Mouse (Mus musculus) kidney, embryonic 16.5 days (tissue): ENCODE results near the gene Olfr1155. TPM values are rescaled to one million over a fixed set of nuclear protein-coding genes. Genes with fewer than 3 reads are reported as not detected.

Experiments
- ATAC-seq: fragments of 200-750 bp; cut with Nextera tagmentation; 2 replicates; pipeline ENCODE4 v1.8.0; 2017; ENCODE audit warnings: moderate TSS enrichment; ENCODE audit not compliant: low FRiP score, low TSS enrichment
- H3K27ac ChIP-seq: fragments of 300-500 bp; sonication (generic); 2 replicates; pipeline ENCODE4 v1.5.1; 2014; ENCODE audit warnings: low read length
- H3K27me3 ChIP-seq: fragments of 300-500 bp; sonication (generic); 2 replicates; pipeline ENCODE4 v1.6.1; 2014; ENCODE audit warnings: low read length, control low read depth, mixed read lengths; ENCODE audit not compliant: insufficient read depth
- H3K36me3 ChIP-seq: fragments of 300-500 bp; sonication (generic); 2 replicates; pipeline ENCODE4 v1.6.1; 2014; ENCODE audit warnings: low read length, control low read depth, mixed read lengths; ENCODE audit not compliant: insufficient read depth
- H3K4me1 ChIP-seq: fragments of 300-500 bp; sonication (generic); 2 replicates; pipeline ENCODE4 v1.6.1; 2014; ENCODE audit warnings: low read length, control low read depth, mixed read lengths; ENCODE audit not compliant: insufficient read depth
- H3K4me2 ChIP-seq: fragments of 300-500 bp; sonication (generic); replicated peaks from 2 replicates; pipeline ENCODE4 v1.6.1; 2014; ENCODE audit warnings: low read depth, low read length
- H3K4me3 ChIP-seq: fragments of 300-500 bp; sonication (generic); 2 replicates; pipeline ENCODE4 v1.5.1; 2014; ENCODE audit warnings: mild to moderate bottlenecking, low read length
- H3K9ac ChIP-seq: fragments of 300-500 bp; sonication (generic); replicated peaks from 2 replicates; pipeline ENCODE4 v1.6.1; 2014; ENCODE audit warnings: low read length
- H3K9me3 ChIP-seq: fragments of 300-500 bp; sonication (generic); 2 replicates; pipeline ENCODE4 v1.6.1; 2016; ENCODE audit warnings: low read length, control low read depth
- WGBS: fragments of 180-500 bp; shearing (Covaris S2); extraction: QIAGEN DNeasy Blood & Tissue Kit; methylation state at CpG from one replicate; pipeline ENCODE4 v1.1.7; 2014; 5-methylcytosine and 5-hydroxymethylcytosine counted together
- polyA plus RNA-seq: library from polyadenylated mRNA; unstranded; fragments of >200 nt; fragmentation: Nextera tagmentation; extraction: Ambion mirVana; gene quantifications from 2 replicates; pipeline ENCODE4 v1.2.1, GENCODE M21; 2015

Olfr1155 gene
- polyA plus RNA-seq, result not detected in 2 replicates

DNA sequence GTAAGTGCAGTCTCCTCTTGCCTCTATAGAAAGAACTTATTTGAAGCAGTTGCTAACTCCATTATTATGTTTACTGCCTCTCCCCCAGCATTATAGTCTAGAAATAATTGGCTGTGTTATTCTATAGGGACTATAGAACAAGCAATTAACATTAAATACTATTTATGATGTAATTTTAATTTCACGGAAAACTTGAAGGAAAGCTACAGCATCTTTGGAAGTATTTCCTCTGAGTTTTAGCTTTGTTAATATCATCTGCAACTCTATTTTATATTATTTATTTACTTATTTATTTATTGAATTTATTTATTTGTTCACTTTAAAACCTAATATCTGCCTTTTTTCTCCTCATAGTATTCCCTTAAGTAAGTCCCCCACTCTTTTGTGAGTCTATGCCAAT lies at the start of gene Olfr1155:
TSS of gene Olfr1155 (minus strand) at position 101 of the 400 bp plus-strand sequence.
- ATAC-seq, result no peak
- Histone ChIP-seq H3K36me3 (no peaks in the 10 kb centered on the region), H3K27me3 (no peaks in the 10 kb centered on the region), H3K9ac (no peak within 1 kb of the TSS), H3K9me3 (no peaks in the 10 kb centered on the region), H3K4me1 (no peaks in the 10 kb centered on the region), H3K4me3 (no peak within 1 kb of the TSS), H3K4me2 (no peak within 1 kb of the TSS), H3K27ac (no peak within 1 kb of the TSS)
- WGBS, result 90% methylated on average over 1 of the region's 1 CpGs

DNA sequence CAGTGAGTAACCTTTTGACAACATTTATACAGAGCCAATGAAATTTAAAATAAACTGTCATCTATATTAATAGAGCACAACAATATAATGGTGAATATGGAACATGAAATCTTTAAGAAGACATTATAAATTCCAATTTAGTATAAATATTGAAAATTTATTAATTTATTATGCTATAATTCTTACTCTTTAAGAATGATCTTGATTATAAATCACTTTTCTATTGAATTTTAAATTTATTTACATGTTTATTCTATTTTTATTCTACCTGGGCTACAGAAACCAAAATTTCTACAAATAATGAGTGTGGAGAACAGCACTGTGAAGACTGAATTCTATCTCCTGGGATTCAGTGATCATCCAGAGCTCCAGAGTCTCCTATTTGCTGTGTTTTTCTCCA lies 44.9 kb upstream of the Olfr1155 start, which contains the start of gene Olfr1158:
TSS of gene Olfr1158 (plus strand) at position 301 of the 400 bp plus-strand sequence.
- Histone ChIP-seq H3K4me2 (no peak within 1 kb of the TSS), H3K9me3 (no peaks in the 10 kb centered on the region), H3K36me3 (no peaks in the 10 kb centered on the region), H3K27ac (no peak within 1 kb of the TSS), H3K27me3 (no peaks in the 10 kb centered on the region), H3K9ac (no peak within 1 kb of the TSS), H3K4me1 (no peaks in the 10 kb centered on the region), H3K4me3 (no peak within 1 kb of the TSS)
- no peak for ATAC-seq

DNA sequence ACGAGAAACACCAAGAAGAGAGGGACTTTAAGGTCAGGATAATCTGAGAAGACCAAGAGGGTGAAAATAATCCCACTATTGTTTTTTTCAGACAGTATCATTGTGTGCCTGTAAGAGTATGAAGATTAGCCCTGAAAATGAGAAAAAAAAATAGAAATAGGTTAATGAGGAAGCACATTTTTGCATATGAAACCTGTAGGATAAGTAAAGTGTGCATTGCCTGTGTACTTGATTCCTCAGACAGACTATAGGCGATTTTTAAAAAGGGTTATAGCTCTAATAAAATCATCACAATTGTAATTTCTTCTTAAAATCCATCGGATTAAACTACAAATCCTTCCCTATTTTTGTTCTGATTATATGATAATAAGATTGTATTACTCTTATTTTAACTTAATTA lies 29.6 kb upstream of the Olfr1155 start, which contains the start of gene Olfr74:
TSS of gene Olfr74 (minus strand) at position 101 of the 400 bp plus-strand sequence.
- no peaks in the 10 kb centered on the region for H3K27me3 ChIP-seq
- H3K36me3 ChIP-seq, result no peaks in the 10 kb centered on the region
- H3K4me1 ChIP-seq, result no peaks in the 10 kb centered on the region
- 78% methylated on average over 3 of the region's 3 CpGs for WGBS
- no peak within 1 kb of the TSS for H3K27ac ChIP-seq
- H3K4me3 ChIP-seq, result no peak within 1 kb of the TSS
- no peak within 1 kb of the TSS for H3K4me2 ChIP-seq
- no peaks in the 10 kb centered on the region for H3K9me3 ChIP-seq
- no peak for ATAC-seq
- no peak within 1 kb of the TSS for H3K9ac ChIP-seq

DNA sequence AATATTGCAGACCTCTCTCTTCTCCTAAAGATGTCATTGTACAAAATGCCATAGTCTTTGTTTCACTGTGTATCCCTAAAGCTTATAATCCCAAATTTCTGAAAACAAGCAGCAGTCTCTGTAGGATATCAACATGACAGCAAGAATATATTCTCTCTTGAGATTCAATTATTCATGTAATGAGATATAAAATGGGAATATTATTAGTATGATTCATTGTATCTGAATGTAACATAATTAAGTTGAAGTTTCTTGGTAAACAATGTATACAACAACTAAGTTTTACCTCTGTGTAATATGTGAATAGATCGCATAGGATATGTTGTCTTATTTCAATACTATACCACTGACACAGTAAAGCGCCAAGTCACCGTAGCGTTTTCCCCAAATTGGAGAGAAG lies 23.3 kb upstream of the Olfr1155 start, which contains the start of gene Olfr1157:
TSS of gene Olfr1157 (minus strand) at position 101 of the 400 bp plus-strand sequence.
- 94% methylated on average over 4 of the region's 4 CpGs for WGBS
- ATAC-seq, result no peak

DNA sequence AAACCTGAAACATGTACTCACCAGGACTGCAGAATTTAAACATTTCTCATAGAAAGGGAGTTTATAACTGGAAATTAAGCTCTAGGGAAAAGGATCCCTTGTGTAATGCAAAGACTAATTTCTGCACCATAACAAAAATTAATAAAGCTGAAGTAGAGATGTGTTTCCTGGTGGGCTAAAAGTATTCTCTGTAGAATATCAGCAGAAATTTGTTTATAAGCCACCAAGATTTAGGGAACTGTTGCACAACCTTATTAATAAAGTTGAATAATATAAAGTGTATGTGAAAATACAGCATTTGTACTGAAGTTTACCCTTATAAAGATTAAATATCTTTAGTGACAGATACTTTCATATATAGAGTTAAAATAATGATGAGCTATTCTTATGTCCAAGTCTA lies 8.1 kb upstream of the Olfr1155 start, which contains the start of gene Olfr1156:
TSS of gene Olfr1156 (minus strand) at position 101 of the 400 bp plus-strand sequence.
- no peaks in the 10 kb centered on the region for H3K36me3 ChIP-seq
- H3K4me2 ChIP-seq, result no peak within 1 kb of the TSS
- H3K4me1 ChIP-seq, result no peaks in the 10 kb centered on the region
- ATAC-seq, result no peak
- H3K27ac ChIP-seq, result no peak within 1 kb of the TSS
- H3K4me3 ChIP-seq, result no peak within 1 kb of the TSS
- no peaks in the 10 kb centered on the region for H3K9me3 ChIP-seq
- no peak within 1 kb of the TSS for H3K9ac ChIP-seq
- no peaks in the 10 kb centered on the region for H3K27me3 ChIP-seq

More for the DNA sequence above, 23.3 kb upstream of the Olfr1155 start, which contains the start of gene Olfr1157:
- H3K36me3 ChIP-seq, result no peaks in the 10 kb centered on the region
- no peak within 1 kb of the TSS for H3K4me3 ChIP-seq
- no peak within 1 kb of the TSS for H3K27ac ChIP-seq
- H3K4me2 ChIP-seq, result no peak within 1 kb of the TSS
- H3K9me3 ChIP-seq, result no peaks in the 10 kb centered on the region
- H3K9ac ChIP-seq, result no peak within 1 kb of the TSS
- H3K4me1 ChIP-seq, result no peaks in the 10 kb centered on the region
- no peaks in the 10 kb centered on the region for H3K27me3 ChIP-seq

DNA sequence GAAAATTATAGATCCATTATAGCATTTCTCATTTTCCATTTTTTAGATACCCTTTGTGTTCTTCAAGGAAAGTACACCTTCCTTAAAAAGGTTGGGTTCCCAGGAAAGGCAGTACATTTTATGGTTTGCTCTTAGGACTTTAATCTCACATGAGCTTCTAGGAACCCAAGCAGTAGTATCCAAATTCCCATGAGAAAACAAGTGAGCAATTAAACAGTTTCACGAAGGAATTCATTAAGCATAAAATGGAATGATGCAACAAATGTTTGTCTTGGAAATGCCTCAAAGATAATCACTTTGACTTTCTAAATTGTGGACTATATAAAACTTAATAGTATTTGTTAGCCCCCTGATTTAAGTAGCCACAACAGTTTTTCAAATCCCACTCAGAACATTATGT lies 39.9 kb downstream of the Olfr1155 start, which contains the start of gene Olfr1154:
TSS of gene Olfr1154 (minus strand) at position 101 of the 400 bp plus-strand sequence.
- Histone ChIP-seq H3K4me3 (no peak within 1 kb of the TSS), H3K4me2 (no peak within 1 kb of the TSS), H3K36me3 (no peaks in the 10 kb centered on the region), H3K9me3 (no peaks in the 10 kb centered on the region), H3K27me3 (no peaks in the 10 kb centered on the region), H3K9ac (no peak within 1 kb of the TSS), H3K4me1 (no peaks in the 10 kb centered on the region), H3K27ac (no peak within 1 kb of the TSS)
- no peak for ATAC-seq
- WGBS, result 76% methylated on average over 1 of the region's 1 CpGs

DNA sequence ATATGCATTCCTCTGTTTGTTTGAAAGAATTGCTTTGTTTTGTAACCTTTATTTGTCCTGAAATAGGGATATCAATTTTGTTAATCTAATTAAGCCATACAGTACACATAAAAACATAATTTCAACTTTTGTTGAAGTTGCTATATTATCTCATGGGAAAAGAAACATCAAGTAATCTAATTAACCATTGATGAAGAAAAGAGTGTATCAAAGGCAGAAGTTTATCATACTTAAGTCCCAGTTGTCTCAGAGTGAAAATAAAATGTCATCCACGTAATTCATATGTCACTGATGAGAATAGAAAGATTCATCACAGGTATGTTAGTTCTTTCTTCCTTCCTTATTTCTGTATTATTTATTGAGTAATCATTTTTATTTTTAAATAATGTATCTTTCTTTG lies 50.3 kb downstream of the Olfr1155 start, which contains the start of gene Olfr1153:
TSS of gene Olfr1153 (plus strand) at position 301 of the 400 bp plus-strand sequence.
- Histone ChIP-seq H3K4me3 (no peak within 1 kb of the TSS), H3K9me3 (no peaks in the 10 kb centered on the region), H3K4me2 (no peak within 1 kb of the TSS), H3K27me3 (no peaks in the 10 kb centered on the region), H3K36me3 (no peaks in the 10 kb centered on the region), H3K4me1 (no peaks in the 10 kb centered on the region), H3K9ac (no peak within 1 kb of the TSS), H3K27ac (no peak within 1 kb of the TSS)
- WGBS, result 76% methylated on average over 1 of the region's 1 CpGs
- no peak for ATAC-seq

Other genes starting within 250 kb of the Olfr1155 start
- gene Olfr1137, start 232.0 kb downstream of the Olfr1155 start, polyA plus RNA-seq, result not detected in 2 replicates
- not detected in 2 replicates for gene Olfr1138, start 205.2 kb downstream of the Olfr1155 start, polyA plus RNA-seq
- gene Olfr1140, start 201.4 kb downstream of the Olfr1155 start, polyA plus RNA-seq, result not detected in 2 replicates
- not detected in 2 replicates for gene Olfr1141, start 191.1 kb downstream of the Olfr1155 start, polyA plus RNA-seq
- not detected in 2 replicates for gene Olfr152, start 165.7 kb downstream of the Olfr1155 start, polyA plus RNA-seq
- not detected in 2 replicates for gene Olfr1143, start 144.5 kb downstream of the Olfr1155 start, polyA plus RNA-seq
- not detected in 2 replicates for gene Olfr1145, start 135.3 kb downstream of the Olfr1155 start, polyA plus RNA-seq
- not detected in 2 replicates for gene Olfr1148, start 114.6 kb downstream of the Olfr1155 start, polyA plus RNA-seq
- not detected in 2 replicates for gene Olfr1150-ps1, start 101.1 kb downstream of the Olfr1155 start, polyA plus RNA-seq
- gene Olfr1151, start 89.3 kb downstream of the Olfr1155 start, polyA plus RNA-seq, result not detected in 2 replicates
- gene Olfr1152, start 78.6 kb downstream of the Olfr1155 start, polyA plus RNA-seq, result 0.03 TPM in 1 of 2 replicates, not detected in the other
- not detected in 2 replicates for gene Olfr1153, start 50.2 kb downstream of the Olfr1155 start, polyA plus RNA-seq
- not detected in 2 replicates for gene Olfr1154, start 40.0 kb downstream of the Olfr1155 start, polyA plus RNA-seq
- gene Olfr1156, start 8.0 kb upstream of the Olfr1155 start, polyA plus RNA-seq, result not detected in 2 replicates
- not detected in 2 replicates for gene Olfr1157, start 23.2 kb upstream of the Olfr1155 start, polyA plus RNA-seq
- gene Olfr74, start 29.5 kb upstream of the Olfr1155 start, polyA plus RNA-seq, result not detected in 2 replicates
- gene Olfr1158, start 45.0 kb upstream of the Olfr1155 start, polyA plus RNA-seq, result not detected in 2 replicates
- not detected in 2 replicates for gene Olfr1160, start 63.1 kb upstream of the Olfr1155 start, polyA plus RNA-seq
- gene Olfr1161, start 77.6 kb upstream of the Olfr1155 start, polyA plus RNA-seq, result not detected in 2 replicates
- 0.05 TPM in 1 of 2 replicates, not detected in the other for gene Olfr73, start 92.6 kb upstream of the Olfr1155 start, polyA plus RNA-seq
- gene Olfr1162, start 106.0 kb upstream of the Olfr1155 start, polyA plus RNA-seq, result not detected in 2 replicates
- not detected in 2 replicates for gene Olfr1163, start 126.7 kb upstream of the Olfr1155 start, polyA plus RNA-seq
- not detected in 2 replicates for gene Olfr1164, start 148.8 kb upstream of the Olfr1155 start, polyA plus RNA-seq
- not detected in 2 replicates for gene Olfr1166, start 183.1 kb upstream of the Olfr1155 start, polyA plus RNA-seq
- gene Olfr1167, start 210.1 kb upstream of the Olfr1155 start, polyA plus RNA-seq, result not detected in 2 replicates
- not detected in 2 replicates for gene Olfr1168, start 236.7 kb upstream of the Olfr1155 start, polyA plus RNA-seq